Mouse (Mus musculus): Measurements from ENCODE around the gene Ak3.
"Not testable (repeated sequence)": the region's sequence is repeated elsewhere in the genome, so short reads cannot be mapped to it uniquely, and the experiment has no call there.

Ak3 gene

DNA sequence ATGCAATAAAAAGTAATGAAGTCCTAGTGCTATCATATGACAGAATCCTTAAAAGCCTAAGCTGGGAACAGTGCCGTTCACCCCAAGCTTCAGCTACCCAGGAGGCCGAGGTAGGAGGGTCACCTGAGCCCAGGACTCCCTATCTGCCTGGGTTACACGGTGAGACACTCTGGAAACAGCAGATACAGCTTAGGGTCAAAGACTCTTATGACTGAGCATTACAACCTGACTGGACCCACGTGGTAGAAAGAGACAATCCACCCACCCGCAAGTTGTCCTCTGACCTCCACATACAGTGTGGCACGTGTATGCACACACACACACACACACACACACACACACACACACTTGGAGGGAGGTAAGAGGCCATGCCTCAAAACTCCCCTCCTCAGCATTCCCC lies 5.6 kb downstream of the Ak3 start:
- DNase-seq = no peak

GRCm38 (mm10) chr19:29040206-29040605 lies 7.6 kb downstream of the Ak3 start:
- no peak for DNase-seq

- no peak for DNase-seq
These were observed 8.4 kb downstream of the Ak3 start for GRCm38 (mm10) chr19:29039334-29039733.

DNA sequence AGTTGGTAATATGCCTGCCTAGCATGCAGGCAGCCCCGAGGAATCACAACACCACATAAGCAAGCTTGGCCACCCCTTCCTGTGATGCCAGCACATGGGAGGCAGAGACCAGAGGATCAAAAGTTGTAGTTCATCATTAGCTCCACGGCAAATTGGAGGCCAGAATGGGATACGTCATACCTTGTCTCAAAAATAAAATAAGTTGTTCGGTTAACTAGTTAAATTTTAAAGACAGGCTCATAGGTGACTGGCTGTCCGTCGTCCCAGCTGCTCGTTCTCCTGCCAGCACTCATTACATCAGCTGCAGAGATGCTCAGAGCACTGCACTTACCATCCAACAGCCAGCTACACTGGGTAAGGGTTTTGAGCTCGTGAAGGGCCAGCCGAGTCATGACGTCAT lies 10.2 kb downstream of the Ak3 start:
- no peak for DNase-seq

DNA sequence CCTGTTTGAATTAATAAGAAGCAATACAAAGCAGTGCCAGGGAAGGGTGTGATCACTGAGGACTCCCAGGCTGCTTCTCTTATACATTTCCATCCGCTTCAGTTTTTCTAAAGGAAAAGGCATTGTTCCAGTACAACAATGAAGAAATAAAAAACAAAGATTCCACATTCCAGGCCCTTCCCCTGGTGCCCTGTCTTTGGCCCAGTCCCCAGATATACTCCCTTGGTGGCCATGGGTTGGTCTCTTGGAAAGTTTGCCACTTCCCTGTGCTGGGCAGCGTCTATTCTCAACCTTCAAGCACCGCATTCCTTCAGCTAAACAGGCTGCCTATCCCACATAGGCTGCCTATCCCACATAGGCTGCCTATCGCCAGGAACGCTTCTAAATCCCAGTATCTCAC lies 10.7 kb downstream of the Ak3 start:
- DNase-seq = no peak

- DNase-seq = no peak
These were observed 15.1 kb downstream of the Ak3 start for GRCm38 (mm10) chr19:29032662-29033061.

DNA sequence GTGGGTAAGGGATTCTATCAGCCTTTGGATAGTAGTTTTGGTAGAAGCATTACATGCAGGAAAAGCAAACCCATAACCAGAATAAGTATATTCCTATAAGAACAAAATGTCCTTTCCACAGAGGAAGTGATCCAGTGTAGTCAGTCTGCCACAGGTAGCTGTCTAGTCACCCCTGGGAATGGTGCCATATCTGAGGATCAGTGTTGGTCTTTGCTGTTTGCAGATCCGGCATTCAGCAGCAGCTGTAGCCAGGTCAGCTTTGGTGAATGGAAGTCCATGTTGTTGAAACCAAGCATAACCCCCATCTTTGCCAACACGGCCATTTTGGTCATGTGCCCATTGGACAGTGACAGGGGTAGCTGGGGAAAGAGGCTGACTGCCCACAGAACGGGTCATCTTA lies 16.0 kb downstream of the Ak3 start:
- DNase-seq = no peak

- DNase-seq = no peak
These were observed 23.3 kb downstream of the Ak3 start for GRCm38 (mm10) chr19:29024391-29024947.

DNA sequence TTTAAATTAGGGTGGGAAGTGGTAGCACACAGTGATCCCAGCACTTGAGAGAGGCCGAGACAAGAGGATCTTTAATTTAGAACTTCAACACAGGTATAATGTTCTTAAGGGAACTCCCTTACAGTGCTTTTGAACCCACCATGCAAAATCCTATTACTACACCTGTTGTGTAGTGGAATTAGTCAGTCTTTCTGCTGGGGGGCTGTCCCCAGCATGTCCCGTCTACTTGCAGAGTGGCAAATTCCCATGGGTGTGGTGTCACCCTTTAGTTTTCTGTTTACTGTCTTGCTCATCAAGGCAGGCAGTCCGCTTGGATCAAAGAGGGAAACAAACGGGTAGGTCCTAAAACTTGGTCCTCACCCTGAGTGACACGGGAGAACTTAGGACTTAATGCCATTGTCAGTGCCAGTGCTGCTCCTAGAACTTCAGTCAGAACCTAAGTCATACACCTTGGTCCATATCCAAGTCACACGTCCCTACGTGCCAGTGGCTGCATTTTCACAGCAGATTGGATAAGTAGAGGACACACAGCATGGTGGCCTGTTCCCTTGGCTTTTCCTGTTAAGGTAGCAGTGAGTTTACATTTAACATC lies 25.9 kb downstream of the Ak3 start:
- no peak for DNase-seq

DNA sequence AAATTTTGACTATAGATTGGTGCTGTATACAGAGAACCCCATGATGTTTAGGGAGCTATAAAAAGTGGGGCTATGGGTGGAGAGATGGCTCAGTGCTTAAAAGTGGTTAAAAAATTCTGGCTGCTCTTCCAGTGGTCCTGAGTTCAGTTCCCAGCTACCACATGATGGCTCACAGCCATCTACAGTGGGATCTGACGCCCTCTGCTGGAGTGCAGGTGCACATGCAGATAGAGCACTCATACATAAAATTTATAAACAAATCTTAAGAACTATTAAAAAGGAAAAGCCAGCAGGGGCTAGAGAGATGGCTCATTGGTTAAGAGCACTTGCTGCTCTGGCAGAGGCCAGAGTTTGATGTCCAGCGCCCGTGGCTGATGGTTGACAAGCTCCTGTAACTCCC lies 28.1 kb downstream of the Ak3 start:
- no peak for DNase-seq

DNA sequence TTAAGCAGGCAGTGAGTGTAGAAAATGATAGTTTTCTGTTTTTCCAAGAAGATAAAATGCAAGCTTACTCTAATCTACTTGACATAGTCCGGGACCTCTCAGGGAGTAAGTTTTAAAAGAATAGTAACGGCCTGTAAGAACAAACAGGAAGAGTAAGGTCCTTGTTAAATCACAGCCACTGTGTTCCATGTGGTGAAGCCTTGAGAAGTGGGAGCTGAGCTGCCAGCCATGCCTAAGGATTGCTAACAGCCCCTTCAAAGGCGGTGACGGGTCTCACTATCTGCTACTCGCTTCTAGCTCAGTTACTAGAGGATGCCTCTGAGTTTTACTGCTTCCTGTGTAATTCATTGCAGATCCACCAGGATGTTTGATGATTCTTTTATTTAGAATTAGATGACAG lies 31.0 kb downstream of the Ak3 start:
- DNase-seq = no peak

DNA sequence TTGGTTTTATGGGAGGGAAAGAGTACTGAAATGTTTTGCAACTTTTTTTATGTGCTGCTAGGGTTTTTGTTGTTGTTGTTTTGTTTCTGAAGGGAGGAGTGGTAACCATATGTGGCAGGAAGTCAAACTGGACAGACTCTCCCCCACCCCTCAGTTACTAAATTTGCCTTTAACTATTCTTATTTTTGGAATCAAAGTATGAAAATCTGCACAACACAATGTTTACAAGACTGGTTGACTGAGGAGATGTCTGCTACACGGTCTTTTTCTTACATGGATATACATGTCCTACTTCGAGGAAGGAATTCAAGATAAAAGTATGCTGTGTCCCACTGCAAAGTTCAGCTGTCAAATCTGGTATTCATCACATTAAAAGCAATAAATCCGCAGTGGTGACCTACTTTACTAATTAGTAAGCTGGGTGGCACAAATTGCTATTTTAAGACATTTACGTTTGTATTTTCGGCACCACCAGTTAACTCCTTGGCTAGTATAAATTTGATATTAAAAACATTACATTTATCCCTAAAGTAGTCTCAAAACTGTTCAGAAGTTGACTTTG lies 31.5 kb downstream of the Ak3 start:
- DNase-seq = no peak

DNA sequence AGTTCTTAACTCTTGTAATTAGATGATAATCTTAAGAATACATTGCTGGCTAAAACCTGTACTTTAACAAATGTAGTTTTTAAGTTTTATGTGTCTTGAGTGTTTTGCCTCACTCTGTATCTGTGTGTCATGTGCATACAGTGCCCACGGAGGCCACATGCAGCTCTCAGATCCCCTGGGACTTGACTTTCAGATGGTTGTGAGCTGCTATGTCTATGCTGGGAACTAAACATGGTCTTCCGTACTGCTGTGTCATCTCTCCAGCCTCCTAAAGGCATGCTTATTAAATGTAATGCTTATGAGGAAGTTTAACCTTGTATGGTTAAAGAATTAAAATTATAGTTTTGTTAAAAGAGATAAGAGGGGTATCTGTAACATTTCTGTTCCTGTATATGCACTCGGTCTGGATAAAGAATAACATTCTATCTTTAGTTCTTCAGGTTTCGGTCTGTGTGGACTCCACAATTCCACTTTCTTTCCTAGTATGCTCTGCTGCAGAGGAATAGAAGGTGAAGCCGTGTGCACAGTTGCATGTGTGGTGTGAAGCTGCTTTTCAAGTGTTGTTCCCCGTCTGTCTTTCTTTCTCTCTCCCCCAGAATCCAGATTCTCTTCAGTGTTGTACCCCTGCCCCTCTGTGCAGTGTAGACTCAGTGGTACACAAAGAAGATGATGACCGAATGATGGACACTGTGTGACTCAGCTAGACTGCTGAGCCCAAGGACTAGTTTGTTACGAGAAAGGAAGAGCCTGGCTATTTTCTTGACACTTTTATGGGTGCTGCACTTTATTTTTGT lies 32.2 kb downstream of the Ak3 start:
- DNase-seq = no peak

DNA sequence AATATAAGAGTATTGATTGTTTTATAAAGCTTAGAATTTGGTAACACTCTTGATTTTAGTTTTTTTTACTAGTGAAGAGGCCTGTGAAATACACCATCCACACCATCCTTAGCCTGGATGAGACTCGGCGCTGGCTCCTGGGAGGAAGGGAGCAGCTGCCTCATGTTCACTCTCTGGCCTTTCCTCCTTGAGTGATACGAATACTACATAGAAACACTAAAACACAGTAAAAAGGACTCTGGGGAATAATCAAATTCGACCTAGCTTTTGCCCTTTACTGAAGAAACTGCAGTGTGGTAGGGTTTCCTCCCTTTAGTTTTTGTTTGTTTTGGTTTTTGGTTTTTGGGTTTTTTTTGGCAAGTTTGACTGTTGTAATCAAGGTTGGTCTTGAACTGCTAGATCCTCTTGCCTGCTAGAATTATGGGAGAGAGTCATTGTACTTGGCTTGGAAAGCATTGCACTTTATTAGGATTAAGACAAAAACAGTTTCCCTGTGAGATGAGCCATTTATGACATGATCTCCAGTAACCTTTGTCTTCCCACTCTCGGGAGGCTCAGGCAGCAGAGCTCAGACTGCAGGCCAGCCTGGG lies 33.2 kb downstream of the Ak3 start:
- no peak for DNase-seq

GRCm38 (mm10) chr19:29011355-29011990 lies 36.3 kb downstream of the Ak3 start:
- DNase-seq = no peak

DNA sequence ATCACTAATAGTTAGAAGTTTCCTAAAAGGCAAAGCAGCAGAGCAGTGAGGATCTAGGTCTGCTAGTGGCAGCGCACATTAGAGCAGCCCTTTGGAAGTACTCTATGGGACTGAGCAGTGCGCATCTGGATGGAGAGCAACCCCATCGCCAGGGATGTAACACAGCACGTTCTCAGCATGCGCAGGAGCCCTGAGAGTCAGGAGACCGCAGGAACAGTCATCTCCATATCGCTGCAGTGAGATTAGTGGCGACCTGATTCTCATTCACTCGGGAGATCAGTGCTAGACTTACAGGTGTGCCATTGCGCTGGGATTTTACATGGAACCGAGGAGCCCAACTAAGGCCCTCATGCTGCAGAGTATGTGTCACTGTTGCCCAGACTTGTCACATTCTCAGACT lies 38.7 kb downstream of the Ak3 start:
- no peak for DNase-seq

DNA sequence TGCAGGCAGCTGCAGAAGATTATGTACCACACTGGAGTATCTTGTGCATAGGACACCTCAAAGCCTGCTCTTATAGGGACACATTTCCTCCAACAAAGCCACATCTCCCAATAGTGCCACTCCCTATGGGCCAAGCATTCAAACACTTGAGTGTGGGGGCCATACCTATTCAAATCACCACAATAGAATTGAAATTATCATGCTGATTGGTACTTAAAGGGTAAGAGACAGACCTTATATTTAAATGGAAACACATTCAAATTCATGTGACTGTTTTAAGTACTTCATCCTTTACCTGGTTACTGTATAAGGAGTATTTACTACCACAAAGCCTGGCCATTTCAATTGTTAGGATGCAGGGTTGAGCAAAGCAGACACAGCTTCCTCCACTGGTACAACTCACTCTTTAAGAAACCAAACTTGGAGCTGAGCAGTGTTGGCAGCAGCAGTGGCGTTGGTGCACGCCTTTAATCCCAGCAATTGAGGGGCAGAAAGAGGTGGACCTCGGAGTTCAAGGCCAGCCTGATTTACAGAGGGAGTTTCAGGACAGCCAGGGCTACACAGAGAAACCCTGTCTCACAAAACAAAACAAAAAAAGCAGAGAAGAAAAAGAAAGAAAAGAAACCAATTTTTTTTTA lies 39.6 kb downstream of the Ak3 start:
- no peak for DNase-seq

DNA sequence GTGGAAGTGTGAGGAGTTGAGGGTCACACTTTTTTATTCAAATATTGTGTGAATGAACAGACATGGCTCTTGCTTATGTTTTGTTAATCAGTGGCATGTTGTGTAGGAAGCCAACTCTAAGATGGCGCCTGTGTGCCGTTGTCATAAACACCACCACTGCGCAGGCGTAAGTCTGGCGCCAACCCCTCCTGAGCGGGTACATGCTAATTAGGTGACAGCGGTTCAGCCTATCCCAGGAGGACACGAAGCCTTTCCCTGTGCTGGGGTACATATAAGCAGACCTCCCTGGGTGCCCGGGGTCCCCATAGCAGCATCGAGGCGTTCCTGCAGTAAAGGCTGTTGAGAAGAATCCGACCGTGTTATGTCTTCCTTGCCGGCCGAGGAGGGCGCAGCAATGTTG lies 47.4 kb downstream of the Ak3 start:
- not testable (repeated sequence) for DNase-seq

DNA sequence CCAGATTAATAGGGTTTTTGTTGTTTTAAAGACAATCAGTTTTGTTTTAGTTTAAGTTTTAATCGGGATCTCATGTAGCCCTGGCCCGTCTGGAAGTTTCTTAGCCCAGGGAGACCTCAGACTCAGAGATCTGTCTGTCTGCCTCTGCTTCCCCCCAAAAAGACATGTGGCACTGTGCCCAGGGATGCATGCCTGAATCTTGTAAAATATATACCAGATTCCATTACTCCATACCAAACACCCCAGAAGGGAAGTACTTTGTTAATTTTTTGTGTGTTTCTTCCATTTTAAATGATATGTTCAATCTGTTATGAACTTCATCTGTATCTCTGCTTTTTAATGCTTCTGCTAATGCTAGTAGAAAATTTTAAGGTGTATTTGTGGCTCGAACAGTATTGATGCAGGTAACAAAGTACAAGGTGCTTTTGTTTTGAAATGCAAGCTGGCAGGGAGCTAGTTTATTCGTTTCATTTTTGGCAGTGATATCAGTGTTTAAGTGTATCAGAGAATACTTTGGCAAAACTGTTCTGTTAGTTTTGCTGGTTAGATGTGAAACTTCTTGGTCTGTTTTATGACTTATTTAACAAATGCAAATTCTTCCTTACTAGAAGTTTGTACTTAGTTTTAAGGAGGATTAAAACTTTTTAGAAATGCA lies 49.7 kb downstream of the Ak3 start:
- no peak for DNase-seq

DNA sequence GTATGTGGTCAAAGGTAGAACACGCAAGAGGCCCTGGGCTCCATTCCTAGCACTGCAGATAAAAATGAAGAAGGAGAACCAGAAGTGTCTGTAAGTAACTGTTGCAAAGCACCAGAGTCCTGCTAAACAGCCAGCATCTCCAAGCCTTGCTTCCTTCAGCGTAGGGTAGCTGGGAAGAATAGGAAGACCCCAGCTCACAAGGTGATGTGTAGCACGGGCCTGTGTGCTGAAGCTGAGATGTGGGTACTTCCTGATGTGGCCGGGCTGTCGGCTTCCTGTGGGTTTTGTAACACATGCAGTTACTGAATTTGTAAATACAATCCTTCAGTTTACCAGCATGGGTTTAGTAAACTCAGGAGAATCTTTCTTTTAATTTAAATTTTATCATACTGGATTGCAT lies 52.4 kb downstream of the Ak3 start:
- no peak for DNase-seq

DNA sequence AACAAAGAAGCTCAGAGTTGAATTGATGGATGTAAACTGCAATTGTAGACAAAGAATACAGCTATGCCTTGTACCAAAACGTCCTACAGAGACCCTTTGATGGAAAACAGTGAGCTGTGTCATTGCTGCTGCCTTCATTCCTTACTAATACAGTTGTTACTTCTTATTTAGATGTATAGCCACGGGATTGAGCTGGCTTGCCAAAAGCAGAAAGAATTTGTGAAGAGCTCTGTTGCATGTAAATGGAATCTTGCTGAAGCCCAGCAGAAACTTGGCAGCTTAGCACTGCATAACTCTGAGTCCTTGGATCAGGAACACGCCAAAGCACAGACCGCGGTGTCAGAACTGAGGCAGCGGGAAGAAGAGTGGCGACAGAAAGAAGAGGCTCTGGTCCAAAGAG lies 52.9 kb downstream of the Ak3 start:
- no peak for DNase-seq

GRCm38 (mm10) chr19:28991391-28991790 lies 56.4 kb downstream of the Ak3 start:
- DNase-seq = no peak

Data from kidney, adult 11 months (tissue).